Mouse (Mus musculus) lung, postnatal 0 days (tissue): ENCODE data around the gene Snx1. TPM values are rescaled to one million over a fixed set of nuclear protein-coding genes. Genes with fewer than 3 reads are reported as not detected.

Experiments
- ATAC-seq: fragments of 200-750 bp; cut with Nextera tagmentation; 2 replicates; pipeline ENCODE4 v1.8.0; 2017; ENCODE audit warnings: moderate library complexity
- DNase-seq: peaks from one replicate; pipeline ENCODE4 v3.0.0-alpha.2; 2016; ENCODE audit warnings: low spot score
- H3K27ac ChIP-seq: fragments of 300-500 bp; sonication (generic); 2 replicates; pipeline ENCODE4 v1.5.1; 2014; ENCODE audit warnings: antibody characterized with exemption, mild to moderate bottlenecking, low read length, mixed read lengths
- H3K27me3 ChIP-seq: fragments of 300-500 bp; sonication (generic); replicated peaks from 2 replicates; pipeline ENCODE4 v1.6.1; 2014; ENCODE audit warnings: low read length, mixed read lengths; ENCODE audit not compliant: insufficient read depth
- H3K36me3 ChIP-seq: fragments of 300-500 bp; sonication (generic); 2 replicates; pipeline ENCODE4 v1.6.1; 2014; ENCODE audit warnings: low read length, mixed read lengths; ENCODE audit not compliant: insufficient read depth
- H3K4me1 ChIP-seq: fragments of 300-500 bp; sonication (generic); 2 replicates; pipeline ENCODE4 v1.6.1; 2014; ENCODE audit warnings: antibody characterized with exemption, low read depth, low read length, mixed read lengths; ENCODE audit not compliant: insufficient read depth
- H3K4me2 ChIP-seq: fragments of 300-500 bp; sonication (generic); replicated peaks from 2 replicates; pipeline ENCODE4 v1.6.1; 2014; ENCODE audit warnings: low read depth, mild to moderate bottlenecking, low read length, moderate library complexity, mixed read lengths
- H3K4me3 ChIP-seq: fragments of 300-500 bp; sonication (generic); 2 replicates; pipeline ENCODE4 v1.5.1; 2014; ENCODE audit warnings: low read depth, low read length
- H3K9ac ChIP-seq: fragments of 300-500 bp; sonication (generic); replicated peaks from 2 replicates; pipeline ENCODE4 v1.6.1; 2014; ENCODE audit warnings: low read depth, mild to moderate bottlenecking
- H3K9me3 ChIP-seq: fragments of 300-500 bp; sonication (generic); 2 replicates; pipeline ENCODE4 v1.6.1; 2016; ENCODE audit warnings: low read length, mixed read lengths
- CTCF ChIP-seq: IDR thresholded peaks from 2 replicates; pipeline ENCODE4 v1.5.1; 2016; ENCODE audit warnings: antibody characterized with exemption, mild to moderate bottlenecking
- EP300 ChIP-seq: IDR thresholded peaks from 2 replicates; pipeline ENCODE4 v1.6.1; 2016; ENCODE audit warnings: antibody characterized with exemption, mild to moderate bottlenecking, control low read depth
- WGBS: fragments of 180-500 bp; shearing (Covaris S2); extraction: QIAGEN DNeasy Blood & Tissue Kit; methylation state at CpG from one replicate; pipeline ENCODE4 v1.1.7; 2014; 5-methylcytosine and 5-hydroxymethylcytosine counted together
- polyA plus RNA-seq: library from polyadenylated mRNA; unstranded; fragments of >200 nt; fragmentation: Nextera tagmentation; extraction: Ambion mirVana; gene quantifications from 2 replicates; pipeline ENCODE4 v1.2.1, GENCODE M21; 2015

The Snx1 gene
- polyA plus RNA-seq, 1 experiment from 2014 or later = 108 TPM

- H3K4me2 ChIP-seq = no peak overlapping the region; the same call in 1 of the 2 replicates
- H3K9me3 ChIP-seq = no peaks in the 10 kb centered on the region
- no peak overlapping the region for H3K9ac ChIP-seq
- DNase-seq (no peak), ATAC-seq (no peak)
- H3K27me3 ChIP-seq = peaks cover 3% of the 10 kb centered on the region; the same call in 1 of the 2 replicates
- WGBS = 80% methylated on average over 5 of the region's 5 CpGs
- no peak overlapping the region for H3K4me3 ChIP-seq
- TF ChIP-seq CTCF (no peak), EP300 (no peak)
- peaks cover 16% of the 10 kb centered on the region; the same call in 1 of the 2 replicates for H3K36me3 ChIP-seq
- peaks cover 8% of the 10 kb centered on the region for H3K4me1 ChIP-seq
- H3K27ac ChIP-seq = no peak overlapping the region
Observed at GRCm38 (mm10) chr9:66070151-66070550, 56.2 kb downstream of the Snx1 start.

GRCm38 (mm10) chr9:66069583-66069982 is 56.8 kb downstream of the Snx1 start, which contains the start of gene Snx22:
TSS of gene Snx22 (minus strand) at chr9:66069719.
- Histone ChIP-seq H3K9ac (peak within 1 kb of the TSS; percentile 32), H3K27ac (no peak within 1 kb of the TSS), H3K4me3 (peak within 1 kb of the TSS; percentile 52), H3K36me3 (peaks cover 16% of the 10 kb centered on the region; the same call in 1 of the 2 replicates), H3K4me1 (peaks cover 8% of the 10 kb centered on the region), H3K9me3 (no peaks in the 10 kb centered on the region), H3K4me2 (peak within 1 kb of the TSS; percentile 95), H3K27me3 (peaks cover 3% of the 10 kb centered on the region; the same call in 1 of the 2 replicates)
- TF ChIP-seq EP300 (no peak), CTCF (no peak)
- 2% methylated on average over 21 of the region's 22 CpGs for WGBS
- DNase-seq = peak; percentile 93
- peak; percentile 97 for ATAC-seq

- Histone ChIP-seq H3K36me3 (peaks cover 21% of the 10 kb centered on the region; the same call in 1 of the 2 replicates), H3K27ac (no peak overlapping the region), H3K27me3 (peaks cover 3% of the 10 kb centered on the region; the same call in 1 of the 2 replicates), H3K9ac (peak overlapping the region; percentile 32), H3K9me3 (no peaks in the 10 kb centered on the region), H3K4me2 (peak overlapping the region; percentile 95), H3K4me1 (peaks cover 8% of the 10 kb centered on the region), H3K4me3 (peak overlapping the region; percentile 52)
- WGBS = 2% methylated on average over 30 of the region's 30 CpGs
- ATAC-seq (peak; percentile 54), DNase-seq (peak; percentile 40)
- TF ChIP-seq EP300 (no peak), CTCF (peak; percentile 18; the same call in 1 of the 2 replicates)
Observed at GRCm38 (mm10) chr9:66068971-66069391, 57.4 kb downstream of the Snx1 start.

DNA sequence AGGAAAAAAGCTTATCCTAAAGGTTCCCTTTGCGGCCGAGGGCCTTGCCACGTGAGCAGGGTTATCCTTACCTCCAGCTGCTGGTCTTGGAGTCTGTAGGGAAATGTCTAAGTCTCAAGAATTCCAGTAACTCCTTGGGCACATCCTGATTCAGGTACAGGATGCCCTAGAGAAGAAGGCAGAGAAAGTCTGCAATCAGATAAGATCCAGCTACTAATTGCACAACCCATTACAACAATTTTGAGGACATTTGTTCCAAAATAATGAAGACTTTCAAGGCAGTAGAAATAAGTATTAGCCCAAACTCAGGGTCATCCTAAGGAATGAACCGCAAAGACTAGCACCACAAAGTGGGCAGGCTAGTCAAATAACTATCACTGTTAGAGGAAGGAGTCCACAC is 58.3 kb downstream of the Snx1 start:
- Histone ChIP-seq H3K4me1 (peaks cover 8% of the 10 kb centered on the region), H3K36me3 (peaks cover 23% of the 10 kb centered on the region; the same call in 1 of the 2 replicates), H3K4me3 (0 out of 2 replicates have a peak overlapping the region, but pooled peaks have one; percentile 52), H3K27me3 (peaks cover 3% of the 10 kb centered on the region; the same call in 1 of the 2 replicates), H3K9ac (no peak overlapping the region), H3K4me2 (peak overlapping the region; percentile 95; the same call in 1 of the 2 replicates), H3K27ac (no peak overlapping the region), H3K9me3 (no peaks in the 10 kb centered on the region)
- 64% methylated on average over 4 of the region's 4 CpGs for WGBS
- no peak for TF ChIP-seq EP300
- no peak for TF ChIP-seq CTCF
- DNase-seq = no peak
- no peak for ATAC-seq

DNA sequence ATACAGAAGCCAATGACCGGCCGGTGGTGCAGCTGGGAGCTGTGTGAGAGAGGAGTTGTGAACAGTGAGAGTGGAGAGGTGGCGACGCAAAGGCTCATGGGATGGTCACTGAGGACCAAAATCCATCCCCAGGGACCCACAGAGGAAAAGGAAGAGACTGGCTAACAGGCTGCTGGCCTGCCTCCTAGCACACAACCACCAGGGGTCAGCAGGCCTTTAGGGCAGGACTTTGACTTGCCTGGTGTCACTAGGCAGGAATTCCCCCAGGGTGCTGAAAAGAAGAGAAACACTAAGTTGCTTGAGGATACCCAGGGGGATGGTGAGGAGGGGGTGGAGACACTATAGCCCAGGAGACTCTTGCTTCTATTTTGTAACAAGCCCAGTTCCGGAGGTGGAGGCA is 58.8 kb downstream of the Snx1 start:
- peaks cover 8% of the 10 kb centered on the region for H3K4me1 ChIP-seq
- TF ChIP-seq CTCF (peak; percentile 87), EP300 (no peak)
- 27% methylated on average over 5 of the region's 5 CpGs for WGBS
- peak; percentile 22; the same call in 1 of the 2 replicates for ATAC-seq
- H3K9me3 ChIP-seq = no peaks in the 10 kb centered on the region
- no peak overlapping the region for H3K4me3 ChIP-seq
- peaks cover 23% of the 10 kb centered on the region; the same call in 1 of the 2 replicates for H3K36me3 ChIP-seq
- DNase-seq = peak; percentile 72
- H3K27ac ChIP-seq = no peak overlapping the region
- H3K9ac ChIP-seq = no peak overlapping the region
- no peak overlapping the region for H3K4me2 ChIP-seq
- peaks cover 3% of the 10 kb centered on the region; the same call in 1 of the 2 replicates for H3K27me3 ChIP-seq

DNA sequence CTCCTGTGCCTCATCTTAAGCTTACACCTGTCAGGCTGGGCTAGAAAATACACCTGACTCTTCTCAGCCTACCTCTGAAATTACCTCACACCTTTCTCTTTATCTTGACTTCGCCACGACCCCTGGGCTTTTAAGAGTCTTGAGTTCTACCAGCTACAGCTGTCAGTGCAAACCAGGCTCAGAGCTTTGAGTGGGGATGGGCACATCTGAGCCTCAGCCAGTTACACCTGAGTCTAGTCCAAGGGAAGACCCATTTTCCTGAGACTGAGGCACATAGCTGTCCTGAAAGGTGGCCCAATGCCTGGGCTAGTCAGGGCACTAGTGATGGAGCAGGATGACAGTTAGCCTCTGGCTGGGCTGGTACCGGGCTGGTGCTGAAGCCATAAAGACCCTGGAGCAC is 59.6 kb downstream of the Snx1 start:
- DNase-seq = no peak
- 81% methylated on average over 3 of the region's 3 CpGs for whole genome bisulfite sequencing
- no peak for TF ChIP-seq CTCF
- TF ChIP-seq EP300 = no peak
- no peak overlapping the region for H3K9ac ChIP-seq
- no peak overlapping the region for H3K27ac ChIP-seq
- ATAC-seq = no peak
- H3K4me3 ChIP-seq = no peak overlapping the region
- H3K9me3 ChIP-seq = no peaks in the 10 kb centered on the region
- H3K27me3 ChIP-seq = peaks cover 3% of the 10 kb centered on the region; the same call in 1 of the 2 replicates
- H3K36me3 ChIP-seq = peaks cover 23% of the 10 kb centered on the region; the same call in 1 of the 2 replicates
- H3K4me2 ChIP-seq = no peak overlapping the region
- peaks cover 8% of the 10 kb centered on the region for H3K4me1 ChIP-seq
